Mouse (Mus musculus) heart, adult 9 months (tissue): Measurements from ENCODE around the gene Thap3.

Experiments used
- DNase-seq, 2 experiments: peaks; one replicate each; pipeline ENCODE4 v3.0.0; 2022; ENCODE audit warnings: low spot score in 2 of 2

Thap3 gene

DNA sequence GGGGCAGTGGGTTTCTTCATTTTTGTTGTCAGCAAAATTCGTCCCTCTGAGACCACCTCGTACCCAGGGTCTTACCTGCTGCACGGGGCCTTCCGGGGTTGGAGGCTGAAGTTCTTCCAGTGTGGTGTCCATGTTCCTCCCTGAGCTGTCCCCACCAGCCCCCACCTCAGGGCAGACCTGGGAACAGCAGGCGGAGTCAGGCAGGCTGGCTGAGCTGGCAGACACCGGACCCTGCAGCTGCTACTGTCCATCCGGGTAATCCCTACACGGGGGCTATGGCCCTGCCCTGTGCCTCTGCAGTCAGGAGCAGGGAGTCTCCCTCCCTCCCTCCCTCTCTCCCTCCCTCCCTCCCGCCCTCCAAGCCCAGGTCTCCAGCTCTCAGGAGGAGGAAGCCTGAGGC is 5.2 kb downstream of the Thap3 start:
- DNase-seq = no peak

DNA sequence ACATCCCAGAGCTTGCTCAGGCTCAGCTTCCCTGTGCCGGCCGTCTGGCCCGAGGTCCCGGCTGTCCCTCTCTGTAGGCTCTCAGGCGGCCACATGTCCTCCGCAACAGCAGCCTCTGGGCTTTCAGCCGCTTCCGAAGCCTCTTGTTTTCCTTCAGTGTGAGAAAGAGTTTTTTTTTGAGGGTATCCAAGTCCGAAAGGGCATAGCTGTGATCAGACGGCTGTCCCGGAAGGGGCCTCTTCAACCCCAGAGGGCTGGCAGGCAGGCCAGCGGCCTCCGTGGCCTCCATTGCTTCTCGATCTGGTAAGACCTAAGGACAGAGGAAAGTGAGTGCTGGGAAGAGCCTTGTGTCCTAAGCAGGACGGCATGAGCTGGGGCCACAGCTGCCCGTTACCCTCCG is 5.8 kb downstream of the Thap3 start:
- no peak for DNase-seq

DNA sequence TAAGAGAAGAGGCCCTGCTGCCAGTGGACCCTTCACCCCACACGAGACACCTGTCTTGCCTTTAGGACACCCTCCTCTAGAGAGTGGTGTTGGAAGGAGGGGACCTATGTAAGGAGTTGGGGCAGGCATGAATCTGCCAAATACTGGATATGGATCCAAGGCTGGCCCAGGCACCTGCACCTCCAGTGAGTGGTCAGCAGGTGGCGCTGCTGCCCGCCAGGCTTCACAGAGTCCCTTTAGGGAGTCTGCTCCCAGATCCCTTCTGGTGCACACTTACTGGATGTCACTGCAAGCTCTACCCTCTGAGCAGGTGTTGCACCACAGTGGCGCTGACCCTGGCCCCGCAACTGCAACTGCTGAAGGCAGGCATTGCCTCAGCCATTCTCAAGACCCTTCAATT is 7.4 kb downstream of the Thap3 start:
- DNase-seq = peak; percentile 68 to 82

DNA sequence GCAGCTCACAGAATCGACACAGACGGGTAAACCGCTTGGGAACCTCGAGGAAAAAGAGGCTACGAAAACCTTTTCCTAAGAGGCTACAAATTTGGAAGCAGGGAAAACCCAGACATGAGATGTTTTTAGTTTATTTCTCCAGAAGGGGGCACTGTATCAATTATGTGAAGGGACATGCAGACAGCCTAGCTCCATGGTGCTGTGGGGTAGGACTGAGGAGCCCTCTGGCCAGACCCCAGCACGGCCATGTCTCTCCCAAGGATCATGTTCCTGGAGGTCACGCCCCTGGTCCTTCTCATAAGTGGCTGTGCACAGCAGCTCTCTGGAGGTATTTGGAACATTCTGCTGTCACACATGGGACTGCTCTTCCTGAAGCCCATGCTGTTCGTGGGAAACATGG is 8.1 kb downstream of the Thap3 start:
- no peak for DNase-seq

DNA sequence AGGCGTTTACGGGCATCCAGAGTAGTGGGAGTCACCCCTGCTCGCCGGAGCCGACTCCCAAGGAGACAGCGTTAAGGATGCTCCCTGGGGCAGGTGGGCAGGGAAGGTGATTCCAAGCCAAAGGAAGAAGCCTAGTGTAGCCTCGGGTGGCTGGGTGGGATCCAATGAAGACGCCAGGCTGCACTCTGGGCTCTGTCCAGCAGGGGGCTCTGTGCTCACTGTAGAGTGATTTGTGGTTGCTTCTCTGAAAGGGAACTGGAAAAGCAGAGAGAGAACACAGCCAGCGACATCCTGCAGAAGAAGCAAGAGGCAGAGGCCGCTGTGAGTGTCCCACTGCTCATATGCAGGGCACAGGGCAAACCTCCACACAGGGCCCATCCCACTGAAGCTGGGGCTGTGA is 11.0 kb downstream of the Thap3 start:
- DNase-seq = peak; percentile 65 to 79

DNA sequence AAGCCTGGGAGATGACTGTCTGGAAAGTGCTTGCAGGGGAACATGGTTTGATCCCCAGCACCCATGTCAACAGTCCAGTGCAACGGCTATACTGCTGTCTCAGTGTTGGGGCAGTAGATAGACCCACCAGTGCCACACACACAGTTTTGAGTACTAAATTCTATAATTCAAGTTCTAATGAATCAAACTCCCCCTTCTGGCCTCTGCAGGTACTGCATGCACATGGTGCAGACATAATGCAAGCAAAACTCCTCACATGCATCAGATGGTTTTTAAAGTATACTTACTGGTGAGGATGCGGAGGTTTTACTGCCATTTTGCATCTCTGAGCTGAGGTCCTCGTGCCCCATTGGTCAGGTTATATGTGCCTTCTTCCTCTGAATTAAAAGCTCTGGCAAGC is 13.4 kb downstream of the Thap3 start:
- DNase-seq = no peak

DNA sequence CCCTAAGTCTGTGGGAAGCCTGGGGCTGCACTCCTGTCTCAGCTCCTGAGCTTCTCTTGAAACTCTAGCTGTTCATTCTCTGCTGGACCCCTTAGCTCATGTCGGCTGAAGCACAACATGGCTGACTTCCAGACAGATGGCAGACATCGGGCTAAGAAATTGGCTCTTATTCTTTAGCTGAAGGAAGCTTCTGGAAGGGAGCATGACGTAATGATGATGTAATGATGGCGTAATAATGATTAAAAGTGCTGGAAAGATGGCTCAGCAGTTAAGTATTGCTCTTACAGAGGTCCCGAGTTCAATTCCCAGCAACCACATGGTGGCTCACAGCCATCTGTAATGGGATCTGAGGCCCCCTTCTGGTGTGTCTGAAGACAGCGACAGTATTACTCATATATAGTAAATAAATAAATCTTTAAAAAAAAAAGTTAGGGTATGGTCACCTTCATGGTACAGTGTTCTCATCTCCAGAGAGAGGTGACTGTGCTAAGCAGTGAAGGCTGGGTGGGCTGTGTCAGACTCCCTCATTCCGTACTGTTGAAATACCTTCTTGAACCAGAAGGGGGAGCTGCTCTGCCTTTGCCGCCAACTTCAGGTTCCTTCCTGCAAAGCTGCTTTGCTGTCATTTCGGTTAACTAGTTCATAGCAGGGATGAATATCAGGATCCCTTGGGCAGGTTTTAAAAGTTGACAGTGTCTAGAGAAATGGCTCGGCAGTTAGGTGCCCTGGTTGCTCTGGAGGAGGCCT is 16.4 kb downstream of the Thap3 start:
- no peak for DNase-seq

DNA sequence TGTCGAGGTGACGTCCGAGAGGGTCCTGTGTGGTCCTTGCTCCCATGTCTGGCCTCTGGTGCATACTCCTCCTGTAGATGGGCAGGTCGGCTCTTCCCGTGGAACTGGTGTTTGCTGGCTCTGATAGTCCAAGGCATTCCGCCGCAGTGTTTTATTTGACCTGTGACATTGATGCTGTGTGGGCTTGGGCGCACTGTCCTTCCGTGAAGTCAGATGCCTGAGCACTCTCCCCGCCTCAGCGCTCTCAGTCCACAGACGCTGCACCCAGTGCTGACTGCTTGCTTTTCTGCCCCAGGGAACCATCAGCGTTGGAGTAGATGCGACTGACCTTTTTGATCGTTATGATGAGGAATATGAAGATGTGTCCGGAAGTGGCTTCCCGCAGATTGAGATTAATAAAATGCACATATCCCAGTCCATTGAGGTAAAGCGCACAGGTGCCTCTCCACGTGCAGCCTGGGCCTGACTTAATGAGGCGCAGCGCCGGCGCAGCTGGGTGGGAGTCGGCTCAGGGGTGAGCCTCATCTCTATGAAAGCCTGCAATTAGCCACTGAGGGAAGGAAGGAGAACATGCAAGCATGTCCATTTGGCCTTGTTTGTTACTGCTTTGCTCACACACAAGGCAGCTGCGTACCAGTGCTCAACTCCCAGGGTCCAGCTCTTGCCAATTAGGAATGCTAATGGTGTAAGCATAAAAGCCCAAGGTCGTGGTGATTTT is 20.4 kb downstream of the Thap3 start:
- DNase-seq = no peak

DNA sequence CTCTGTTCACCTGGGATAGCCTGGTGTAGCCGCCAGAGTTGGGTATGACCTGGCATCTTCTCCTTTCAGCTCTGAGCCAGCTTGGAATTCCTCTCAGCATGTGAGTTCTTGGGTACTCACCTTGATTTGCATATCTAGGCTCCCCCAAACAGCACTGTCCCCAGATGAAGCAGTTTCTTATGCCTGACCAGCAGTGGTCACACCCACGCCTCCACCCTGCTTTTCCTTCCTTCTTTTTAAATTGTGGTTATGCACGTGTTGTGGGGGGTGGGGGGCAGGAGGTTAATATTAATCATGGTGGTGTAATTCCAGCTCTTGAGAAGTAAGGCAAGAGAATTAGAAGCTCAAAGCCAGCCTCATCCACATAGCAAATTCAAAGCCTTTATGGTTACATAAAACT is 26.0 kb downstream of the Thap3 start:
- DNase-seq = no peak

DNA sequence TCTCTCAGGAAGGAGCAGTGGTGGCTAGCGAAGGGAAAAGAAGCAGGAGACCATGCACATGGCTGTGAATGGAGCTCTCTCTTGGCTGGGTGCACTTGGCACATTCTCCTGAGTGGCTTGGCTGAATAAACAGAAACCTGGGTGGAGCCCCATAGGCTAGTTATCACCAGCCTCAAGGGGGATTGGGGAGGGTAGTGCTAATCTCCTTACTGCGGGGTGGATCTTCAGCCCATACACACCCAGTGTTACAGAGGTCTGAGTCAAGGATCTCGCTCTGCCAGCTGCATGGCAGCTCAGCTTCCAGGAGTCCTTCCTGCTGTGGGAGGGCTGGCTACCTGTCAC is 28.3 kb downstream of the Thap3 start:
- DNase-seq = no peak

DNA sequence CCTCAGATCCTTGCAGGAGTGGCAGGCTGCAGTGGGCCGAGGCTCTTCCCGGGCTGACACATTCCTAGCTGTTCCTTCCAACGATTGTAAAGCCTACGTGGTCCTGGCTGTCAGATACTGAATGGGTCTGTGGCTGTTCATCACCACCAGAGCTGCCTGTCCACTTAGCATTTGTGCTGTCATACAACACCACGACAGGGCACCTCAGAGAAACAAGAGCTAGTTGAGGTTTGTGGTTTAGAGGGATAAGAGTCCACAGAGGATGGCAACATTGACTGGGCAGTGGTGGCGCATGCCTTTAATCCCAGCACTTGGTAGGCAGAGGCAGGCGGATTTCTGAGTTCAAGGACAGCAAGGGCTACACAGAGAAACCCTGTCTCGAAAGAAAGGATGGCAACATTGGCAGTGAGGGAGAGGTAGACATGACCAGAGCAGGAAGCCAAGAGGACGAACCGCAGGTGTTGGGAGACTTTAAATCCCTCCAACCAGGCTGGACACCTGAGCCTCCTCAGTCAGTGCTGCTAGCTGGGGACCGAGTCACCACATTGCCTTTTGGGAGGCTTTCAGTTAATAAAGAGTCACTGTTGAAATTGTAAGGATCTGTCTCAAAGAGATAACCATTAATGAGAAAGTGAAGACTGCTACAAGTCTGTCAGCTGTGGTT is 28.8 kb downstream of the Thap3 start:
- DNase-seq = no peak

DNA sequence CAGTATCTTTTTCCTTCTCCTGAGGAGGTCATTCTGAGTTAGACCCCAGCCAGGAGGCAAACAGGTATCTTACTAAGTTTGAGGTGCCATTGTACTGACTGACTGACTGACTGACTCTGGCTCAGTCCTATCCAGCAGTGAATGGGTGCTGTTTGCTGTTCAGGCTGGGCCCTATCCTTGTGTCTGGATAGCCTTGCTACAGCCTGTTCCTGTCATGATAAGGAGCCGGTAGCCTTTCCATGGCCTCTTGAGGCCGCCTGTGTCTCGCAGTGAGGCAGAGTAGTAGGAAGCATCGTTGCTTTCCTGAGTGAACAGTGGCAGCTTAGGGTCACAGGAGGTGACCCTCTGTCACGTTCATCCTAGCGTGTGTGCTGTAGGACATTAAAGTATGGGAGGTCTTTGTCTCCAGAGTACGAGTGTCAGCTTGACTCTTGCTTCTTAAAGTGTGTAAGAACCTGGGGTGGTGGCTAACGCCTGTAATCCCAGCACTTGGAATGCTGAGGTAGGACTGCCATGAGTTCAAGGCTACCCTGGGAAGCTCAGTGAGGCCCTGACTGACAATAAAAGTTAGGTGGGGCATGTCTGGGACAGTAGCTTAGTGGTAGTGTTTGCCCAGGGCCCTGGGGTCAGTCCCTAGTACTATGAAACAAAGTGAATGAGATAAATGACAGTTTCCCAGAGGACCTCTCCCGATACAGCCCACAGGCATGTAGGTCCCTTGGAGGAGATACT is 31.0 kb downstream of the Thap3 start:
- DNase-seq = no peak

DNA sequence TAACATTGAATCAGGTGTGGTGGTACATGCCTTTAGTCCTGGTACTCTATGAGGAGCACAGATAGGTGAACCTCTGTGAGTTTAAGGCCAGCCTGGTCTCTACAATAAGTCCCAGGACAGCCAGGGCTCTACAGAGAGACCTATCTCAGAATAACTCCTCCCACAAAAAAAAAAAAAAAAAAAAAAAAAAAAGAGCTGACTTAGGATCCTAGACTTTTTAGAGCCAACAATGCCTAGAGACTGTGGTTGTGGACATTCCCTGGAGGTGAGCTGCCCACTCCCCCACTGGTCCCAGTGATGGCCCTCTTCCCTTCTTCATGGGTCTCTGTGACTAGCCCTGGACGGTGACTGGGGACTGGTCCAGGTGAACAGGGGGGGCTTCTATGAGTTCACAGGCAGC is 33.0 kb downstream of the Thap3 start:
- no peak for DNase-seq

DNA sequence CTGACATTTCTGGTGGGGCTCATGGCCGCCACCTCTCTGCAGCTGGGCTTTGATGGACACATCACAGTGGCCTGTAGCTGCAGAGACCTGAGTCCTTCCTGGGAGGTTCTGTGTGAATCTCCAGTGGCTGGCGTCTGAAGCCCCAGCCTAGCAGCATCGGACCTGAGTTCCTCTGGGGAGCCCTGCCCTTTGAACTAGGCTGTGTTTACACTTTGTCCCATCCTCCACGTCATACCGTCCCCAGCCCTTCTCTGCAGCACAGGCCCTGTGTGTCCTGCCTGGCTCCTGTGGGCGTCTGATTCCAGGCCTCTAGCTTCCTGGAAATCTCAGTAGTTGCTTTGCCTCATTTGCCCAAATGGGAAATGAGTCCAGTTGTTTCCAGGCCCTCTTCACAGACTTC is 35.6 kb downstream of the Thap3 start:
- no peak for DNase-seq

DNA sequence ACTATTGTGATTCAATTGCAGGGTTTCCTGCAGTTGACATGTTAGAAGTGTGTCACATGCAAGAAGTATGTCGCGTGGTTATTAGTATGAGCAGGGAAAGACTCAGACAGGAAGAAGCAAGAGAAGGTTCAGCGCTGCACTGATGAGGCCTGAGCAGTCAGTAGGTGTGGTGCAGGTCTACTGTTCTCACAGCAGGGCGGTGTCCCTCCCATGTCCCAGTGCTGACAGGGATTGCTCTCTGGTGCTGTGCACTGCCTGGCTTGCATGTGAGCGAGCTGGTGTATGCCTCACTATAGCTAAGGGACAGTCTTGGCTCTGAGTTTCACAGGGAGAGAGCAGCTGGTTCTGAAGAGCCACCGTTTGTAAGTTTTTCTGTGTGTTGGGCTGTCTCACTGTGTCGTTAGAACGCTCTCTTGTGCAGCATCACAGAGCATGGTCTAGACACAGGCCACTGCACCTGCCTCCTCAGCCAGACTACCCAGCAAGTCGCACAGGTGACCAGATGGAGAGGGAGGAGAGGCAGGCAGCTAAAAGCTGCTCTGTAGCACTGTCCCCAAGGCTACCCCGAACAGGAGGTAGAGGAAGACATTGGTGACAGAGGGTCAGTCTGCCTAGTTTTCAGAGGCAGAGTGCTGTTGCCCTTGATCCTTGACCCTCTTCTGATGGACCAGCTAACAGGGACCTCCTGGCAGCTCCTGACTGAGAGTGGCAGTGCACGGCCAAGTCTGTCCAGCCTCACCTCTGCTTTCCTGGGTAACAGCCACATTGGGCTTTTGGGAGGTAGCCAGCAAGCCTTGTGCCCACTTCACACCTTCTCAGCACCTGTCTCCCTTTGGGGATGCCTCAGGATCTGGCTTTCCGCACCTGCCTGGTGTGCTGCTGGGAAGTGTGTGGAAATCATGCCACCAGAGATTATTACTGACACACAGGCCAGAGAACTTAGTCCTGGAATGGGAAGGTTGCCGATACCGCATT is 40.0 kb downstream of the Thap3 start:
- DNase-seq = peak in 1 of 2 experiments; percentile 13

DNA sequence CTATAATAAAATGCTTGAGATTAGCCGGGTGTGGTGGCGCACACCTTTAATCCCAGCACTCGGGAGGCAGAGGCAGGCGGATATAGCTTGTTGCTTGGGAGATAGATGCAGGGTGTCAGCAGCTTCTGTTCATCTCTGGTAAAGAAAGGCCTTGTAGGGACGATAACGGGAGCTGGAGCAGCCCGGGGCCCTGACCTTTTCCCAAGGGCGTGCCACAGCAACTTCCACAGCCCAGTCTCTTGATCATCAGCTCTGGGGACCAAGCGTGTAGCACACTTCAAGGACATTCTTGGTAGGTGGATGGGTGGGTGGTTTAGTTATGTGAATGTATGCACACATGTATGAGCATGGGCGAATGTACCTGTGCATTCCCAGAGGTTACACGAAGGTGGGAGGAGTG is 42.6 kb downstream of the Thap3 start:
- DNase-seq = no peak

DNA sequence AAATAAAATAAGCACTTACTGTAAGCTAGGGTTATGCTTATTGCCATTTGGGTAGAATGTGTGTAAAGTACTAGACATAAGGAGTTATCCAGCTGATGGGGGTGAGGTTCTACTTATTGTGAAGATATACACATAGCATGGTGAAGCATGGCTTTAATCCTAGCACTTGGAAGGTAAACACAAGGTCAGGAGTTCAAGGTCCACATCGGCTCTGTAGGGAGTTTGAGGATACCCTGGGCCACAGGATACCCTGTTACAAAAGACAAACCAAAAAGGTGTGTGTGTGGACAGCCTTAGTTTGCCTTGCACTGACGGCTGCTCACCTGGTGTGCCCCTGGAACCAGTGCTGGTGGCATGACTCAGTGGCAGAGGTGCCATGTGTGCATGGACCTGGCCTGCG is 50.7 kb downstream of the Thap3 start:
- DNase-seq = no peak

DNA sequence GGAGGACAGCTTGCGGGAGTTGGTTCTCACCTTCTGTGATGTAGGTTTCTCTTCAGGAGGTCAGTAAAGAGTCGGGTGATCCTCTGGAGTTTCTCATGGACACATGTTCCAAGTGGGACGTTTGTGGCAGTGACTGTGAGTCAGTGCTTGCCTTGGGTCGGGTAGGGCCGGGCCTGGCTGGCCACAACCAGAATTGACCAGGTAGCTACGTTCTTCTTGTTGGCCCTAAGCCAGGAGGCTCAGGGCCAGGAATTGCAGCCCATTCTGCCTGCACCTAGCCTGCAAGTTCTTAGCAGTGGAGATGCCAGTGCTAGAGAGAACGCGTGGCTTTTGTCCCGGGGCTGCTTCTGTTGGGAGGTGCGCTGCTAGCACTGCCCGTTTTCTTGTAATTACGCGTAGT is 51.4 kb downstream of the Thap3 start:
- DNase-seq = no peak

DNA sequence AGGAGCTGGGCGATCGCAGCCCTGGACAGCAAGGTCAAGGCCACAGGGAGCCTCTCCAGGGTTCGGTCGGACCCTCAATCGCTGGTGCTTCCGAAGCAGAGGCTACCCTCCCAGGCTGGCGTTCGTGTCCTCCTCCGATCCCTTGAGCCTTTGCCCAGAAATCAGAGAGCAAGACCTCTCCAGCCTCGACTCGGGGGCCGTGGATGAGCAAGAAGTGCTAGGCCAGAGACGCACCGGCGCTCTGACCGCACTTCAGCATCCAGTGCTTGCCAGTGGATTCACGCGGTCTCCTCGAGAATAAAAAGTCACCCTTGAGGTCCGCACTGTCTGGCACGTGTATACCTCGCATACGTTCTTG is 54.6 kb downstream of the Thap3 start:
- DNase-seq = no peak

DNA sequence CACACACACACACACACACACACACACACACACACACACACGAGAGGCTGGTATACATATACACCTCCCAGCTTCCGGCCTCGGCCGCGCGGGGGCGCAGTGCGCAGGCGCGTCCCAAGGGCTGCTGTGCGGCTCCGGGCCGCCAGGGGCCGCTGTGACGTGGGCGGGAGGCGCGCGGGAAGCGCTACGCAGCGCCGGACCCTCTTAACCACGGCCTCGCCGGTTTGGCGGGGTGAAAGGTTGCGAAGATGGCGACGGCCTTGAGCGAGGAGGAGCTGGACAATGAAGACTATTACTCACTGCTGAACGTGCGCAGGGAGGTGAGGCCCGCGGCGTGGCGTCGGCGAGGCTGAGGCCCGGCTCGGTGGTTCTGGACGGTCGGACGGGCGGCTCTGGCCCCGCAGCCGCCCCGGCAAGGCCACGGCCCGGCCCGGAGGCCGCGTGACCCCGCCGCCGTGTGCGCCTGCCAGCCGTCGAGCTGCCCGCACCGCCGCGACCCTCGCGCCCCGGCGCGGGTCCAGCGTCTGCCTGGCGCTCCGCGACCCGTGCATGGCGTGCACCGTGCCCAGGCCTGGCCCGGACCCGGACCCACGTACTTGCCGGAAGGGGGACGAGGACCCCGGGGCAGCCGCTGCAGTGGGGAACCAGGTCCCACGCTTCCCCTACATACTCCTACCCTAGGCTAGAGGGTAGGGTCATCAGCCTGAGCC is 55.1 kb downstream of the Thap3 start, which contains the start of gene Dnajc11:
TSS of gene Dnajc11 (plus strand) at position 187 of the 710 bp plus-strand sequence.
- peak; percentile 84 to 88 for DNase-seq
